Mouse (Mus musculus) c-Kit-positive CD71-positive TER-119-negative erythroid progenitor cells, embryonic 14.5 days (primary cell): ENCODE measurements around the gene Tmem208.
A peak's percentile ranks its signal among the peaks of the same experiment; 100 is the strongest.

Source experiments
- DNase-seq: peaks from one replicate; pipeline ENCODE4 v3.0.0-alpha.2; 2013; ENCODE audit warnings: low read depth

Tmem208 gene

DNA sequence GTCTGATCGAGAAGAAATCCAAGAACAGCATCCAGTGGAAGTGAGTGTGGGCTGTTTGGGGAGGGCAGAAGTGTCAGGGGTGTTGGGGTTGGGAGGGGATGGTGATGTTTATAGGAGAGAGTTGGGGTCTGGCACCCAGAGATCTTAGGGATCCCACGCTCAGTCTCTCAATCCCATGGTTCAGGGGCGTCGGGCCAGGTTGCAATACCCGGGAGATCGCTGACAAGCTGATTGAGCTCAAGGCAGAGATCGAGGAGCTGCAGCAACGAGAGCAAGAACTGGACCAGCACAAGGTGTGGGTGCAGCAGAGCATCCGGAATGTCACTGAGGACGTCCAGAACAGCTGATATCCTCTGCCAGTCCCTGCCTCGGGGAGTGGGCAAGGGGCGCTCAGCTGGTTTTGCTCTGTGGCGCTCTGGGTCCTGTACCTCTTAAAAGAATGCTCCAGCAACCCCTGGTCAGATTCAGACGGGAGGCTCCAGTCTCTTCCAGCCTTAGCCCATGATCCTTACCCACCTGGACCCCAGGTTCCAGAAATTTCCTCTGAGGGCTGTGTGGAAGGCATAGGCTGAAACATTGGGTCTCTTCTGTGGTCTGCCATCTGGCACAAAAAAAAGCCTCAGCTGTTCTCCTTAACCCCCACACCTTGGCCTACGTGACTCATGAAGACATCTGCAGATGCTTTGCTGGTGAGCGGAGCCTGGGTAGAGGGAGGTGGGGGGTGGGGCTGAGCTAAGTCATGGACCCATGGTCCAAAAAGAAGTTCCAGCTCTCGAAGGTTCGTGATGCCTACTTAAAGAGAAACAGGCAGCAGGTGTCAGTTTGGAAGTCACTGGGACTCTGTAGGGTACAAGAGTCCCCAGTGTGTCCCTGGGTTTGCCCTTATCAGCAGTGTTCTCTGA, 27.6 kb upstream of the Tmem208 start:
- no peak for DNase-seq

DNA sequence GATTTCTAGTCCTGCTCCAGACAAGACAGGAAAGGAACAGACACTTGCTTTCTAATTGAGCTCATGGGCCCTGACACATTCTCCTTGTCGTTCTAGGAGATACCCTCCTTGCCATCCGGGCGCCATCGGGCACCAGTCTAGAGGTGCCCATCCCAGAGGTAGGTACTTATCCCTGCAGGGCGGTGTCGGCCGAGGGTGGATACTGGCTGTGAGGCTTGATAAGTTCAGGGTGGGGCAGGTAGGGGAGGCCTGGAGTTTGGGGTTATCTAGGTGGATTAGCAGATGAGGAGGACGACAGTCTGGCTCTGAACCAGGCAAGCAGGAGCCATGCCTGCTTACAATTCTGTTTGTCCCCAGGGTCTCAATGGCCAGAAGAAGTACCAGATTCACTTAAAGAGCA, 26.2 kb upstream of the Tmem208 start:
- peak; percentile 78 for DNase-seq

DNA sequence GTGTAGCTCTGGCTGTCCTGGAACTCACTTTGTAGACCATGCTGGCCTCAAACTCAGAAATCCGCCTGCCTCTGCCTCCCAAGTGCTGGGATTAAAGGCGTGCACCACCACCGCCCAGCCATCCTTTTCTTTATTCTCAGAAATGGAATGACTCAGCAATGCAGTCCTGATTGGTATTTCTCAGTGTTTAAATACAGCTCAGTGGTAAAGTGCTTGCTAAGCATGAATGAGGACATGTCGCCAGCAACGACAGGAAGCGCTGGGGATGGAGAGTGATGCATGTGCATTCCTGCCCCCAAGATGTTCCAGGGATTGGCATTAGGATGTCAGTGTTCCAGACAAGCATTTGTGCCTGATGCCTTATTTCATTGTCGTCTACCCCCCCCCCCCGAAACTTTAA, 22.8 kb upstream of the Tmem208 start:
- DNase-seq, result no peak

- no peak for DNase-seq
Measured at GRCm38 (mm10) chr8:105303874-105304273, 22.3 kb upstream of the Tmem208 start.

GRCm38 (mm10) chr8:105304325-105305210, 21.6 kb upstream of the Tmem208 start:
- no peak for DNase-seq

DNA sequence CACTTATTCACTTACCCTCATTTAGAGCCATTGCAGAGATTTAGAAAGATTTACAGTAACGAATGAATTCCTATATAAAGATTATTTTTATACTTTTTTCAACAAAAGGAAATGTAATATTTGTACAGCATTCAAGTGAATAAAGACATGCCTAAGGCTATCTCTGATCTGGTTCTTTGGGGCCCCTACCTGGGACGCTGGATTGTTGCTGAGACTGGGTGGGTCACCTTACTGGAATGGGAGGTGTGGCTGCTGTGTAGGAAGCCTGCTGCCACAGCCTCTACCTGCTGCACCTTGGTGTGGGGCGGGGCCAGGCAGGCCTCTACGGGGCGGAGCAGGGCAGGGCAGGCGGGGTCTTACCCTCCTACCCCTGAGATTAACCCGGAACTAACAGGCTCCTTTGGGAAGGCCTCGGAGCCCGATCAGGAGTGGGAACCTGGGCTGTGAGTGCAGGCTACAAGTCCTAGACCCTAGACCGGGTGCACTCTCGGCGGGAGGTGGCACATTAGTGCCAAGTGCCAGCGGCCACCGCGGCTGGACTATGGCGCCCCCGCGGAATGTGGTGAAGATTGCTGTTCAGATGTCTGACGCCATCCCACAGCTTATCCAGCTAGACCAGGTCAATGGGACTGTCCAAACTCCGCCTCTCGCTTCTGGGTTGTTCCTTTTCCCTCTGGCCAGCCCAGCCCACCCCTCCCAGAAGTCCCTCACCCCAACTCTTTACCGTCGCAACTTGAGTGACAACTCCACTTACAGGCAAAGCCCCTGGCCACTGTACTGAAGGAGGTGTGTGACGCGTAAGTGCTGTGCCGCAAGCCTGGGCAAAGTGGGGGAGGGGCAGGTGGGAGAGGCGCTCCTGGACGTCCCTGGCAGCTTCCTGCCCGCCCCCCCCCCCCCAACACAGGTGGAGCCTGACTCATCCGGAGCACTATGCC, 20.7 kb upstream of the Tmem208 start, which contains the start of gene Elmo3:
Elmo3 (plus strand) TSS at position 391 of the 935 bp plus-strand sequence.
- DNase-seq, result no peak

- no peak for DNase-seq
Measured at GRCm38 (mm10) chr8:105306146-105306691, 19.9 kb upstream of the Tmem208 start.

GRCm38 (mm10) chr8:105307670-105308069, 18.5 kb upstream of the Tmem208 start:
- DNase-seq, result no peak

GRCm38 (mm10) chr8:105308428-105308827, 17.7 kb upstream of the Tmem208 start:
- DNase-seq, result no peak

DNA sequence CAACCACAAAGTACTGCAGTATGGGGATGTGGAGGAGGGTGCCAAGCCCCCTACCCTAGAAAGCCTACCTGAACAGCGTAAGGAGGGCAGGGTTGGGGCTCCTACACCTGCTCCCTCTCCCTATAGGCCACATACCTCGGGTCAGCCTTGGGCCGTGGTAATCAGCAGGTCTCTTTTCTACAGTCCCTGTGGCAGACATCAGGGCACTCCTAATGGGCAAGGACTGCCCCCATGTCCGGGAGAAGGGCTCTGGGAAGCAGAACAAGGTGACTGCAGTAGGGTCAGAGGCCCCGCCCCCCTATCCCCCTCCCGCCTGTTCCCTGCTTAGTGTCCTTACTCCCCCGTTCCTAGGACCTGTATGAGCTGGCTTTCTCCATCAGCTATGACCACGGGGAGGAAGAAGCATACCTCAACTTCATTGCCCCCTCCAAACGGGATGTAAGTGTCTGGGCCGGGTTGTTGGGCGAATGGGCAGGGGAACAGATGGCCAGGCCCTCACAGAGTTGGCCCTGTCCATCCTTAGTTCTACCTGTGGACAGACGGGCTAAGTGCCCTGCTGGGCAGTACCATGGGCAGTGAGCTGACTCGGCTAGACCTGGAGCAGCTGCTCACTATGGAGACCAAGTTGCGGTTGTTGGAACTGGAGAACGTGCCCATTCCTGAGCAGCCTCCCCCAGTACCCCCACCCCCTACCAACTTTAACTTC, 16.9 kb upstream of the Tmem208 start:
- DNase-seq, result no peak

DNA sequence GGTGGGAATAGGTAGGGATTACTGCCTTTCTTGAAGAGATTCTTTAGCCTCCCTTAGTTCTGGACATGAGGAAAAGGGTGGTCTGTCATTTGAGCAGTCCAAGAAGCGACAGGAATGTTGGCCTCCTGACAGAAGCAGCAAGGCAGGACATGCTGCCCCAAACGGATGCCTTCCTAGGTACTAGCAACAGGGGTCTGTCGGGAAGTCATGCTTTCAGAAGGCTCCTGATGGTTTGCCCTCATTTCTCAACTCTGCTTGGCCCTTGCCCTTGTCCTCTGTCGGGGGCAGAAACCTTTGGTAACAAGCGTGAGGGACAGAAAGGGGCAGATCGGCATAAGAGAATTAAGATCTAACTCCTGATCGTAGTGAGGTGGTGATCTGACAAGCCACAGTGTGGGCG, 16.0 kb upstream of the Tmem208 start:
- DNase-seq, result no peak

DNA sequence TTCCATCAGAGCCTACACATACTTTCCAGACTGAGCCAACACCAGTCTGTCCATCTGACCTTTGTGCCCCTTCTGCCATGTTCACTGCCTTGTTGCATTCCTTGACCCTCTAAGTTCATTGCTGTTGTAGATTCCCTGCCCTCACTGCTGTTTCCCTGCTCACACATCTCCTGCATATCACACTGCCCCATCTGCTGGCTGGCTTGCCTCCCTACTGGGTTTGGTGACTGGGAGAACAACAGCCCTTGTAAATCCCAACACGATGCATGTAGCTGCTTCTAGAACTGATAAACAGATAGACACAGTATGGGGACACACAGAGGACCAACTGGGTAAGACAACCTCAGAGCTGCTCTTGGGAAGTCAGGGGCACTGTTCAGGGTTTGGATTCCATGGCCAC, 14.4 kb upstream of the Tmem208 start:
- no peak for DNase-seq

GRCm38 (mm10) chr8:105312891-105313481, 13.2 kb upstream of the Tmem208 start:
- DNase-seq, result no peak

DNA sequence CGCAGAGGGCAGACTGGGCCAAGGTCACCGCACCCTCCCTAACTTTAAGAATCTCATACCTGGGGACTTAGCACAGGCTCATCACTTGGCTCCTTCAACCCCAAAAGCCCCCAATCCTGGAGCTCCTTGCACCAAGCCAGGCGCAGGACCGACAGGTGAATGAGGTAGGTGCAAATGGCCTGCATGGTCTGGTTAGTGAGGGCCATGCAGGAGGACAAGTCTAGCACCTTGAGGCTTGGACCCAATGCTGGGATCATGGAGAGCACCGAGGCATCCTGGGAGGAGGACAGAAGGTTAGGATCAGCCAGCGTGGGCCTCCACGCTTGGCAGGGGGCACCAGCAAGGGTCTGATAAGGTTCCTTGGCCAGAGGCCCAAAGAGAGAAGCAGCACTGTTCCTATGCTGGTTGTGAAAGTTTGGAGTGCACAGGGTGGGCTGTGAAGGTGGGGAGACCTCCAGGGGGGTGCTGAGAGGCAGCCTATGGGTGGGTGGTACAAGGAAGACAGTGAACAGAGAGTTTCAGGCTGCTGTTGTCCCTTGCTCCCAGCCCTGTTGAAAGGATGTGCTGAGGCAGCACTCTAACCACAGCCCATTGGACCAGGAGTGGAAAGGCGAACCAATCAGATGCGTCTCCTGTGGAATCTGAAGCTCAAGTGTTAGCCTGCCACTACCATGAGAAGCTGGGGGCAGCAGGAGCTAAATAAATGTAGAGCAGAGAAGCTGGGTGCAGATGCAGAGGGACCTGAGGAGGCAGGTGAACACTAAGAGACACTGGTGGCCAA, 12.3 kb upstream of the Tmem208 start:
- DNase-seq, result no peak

- no peak for DNase-seq
Measured at GRCm38 (mm10) chr8:105315073-105315769, 10.9 kb upstream of the Tmem208 start.

DNA sequence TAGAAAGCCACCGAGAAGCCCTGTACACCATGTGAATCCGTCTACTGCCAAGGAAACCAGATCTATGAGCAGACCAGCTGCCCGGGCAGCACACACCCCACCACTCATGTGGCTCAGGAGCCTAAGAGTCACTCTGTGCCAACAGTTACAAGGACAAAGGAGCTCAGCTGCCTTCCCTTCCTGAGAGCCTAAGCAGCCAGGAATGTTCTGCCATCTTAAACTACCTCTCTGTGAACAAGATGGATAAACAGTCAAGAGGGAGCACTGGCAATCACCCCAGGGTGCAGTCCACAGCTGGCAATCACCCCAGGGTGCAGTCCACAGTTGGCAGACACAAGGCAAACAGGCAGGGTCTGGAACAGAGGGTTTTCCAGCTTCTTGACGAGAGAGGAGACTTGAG, 8.2 kb upstream of the Tmem208 start:
- DNase-seq, result no peak

DNA sequence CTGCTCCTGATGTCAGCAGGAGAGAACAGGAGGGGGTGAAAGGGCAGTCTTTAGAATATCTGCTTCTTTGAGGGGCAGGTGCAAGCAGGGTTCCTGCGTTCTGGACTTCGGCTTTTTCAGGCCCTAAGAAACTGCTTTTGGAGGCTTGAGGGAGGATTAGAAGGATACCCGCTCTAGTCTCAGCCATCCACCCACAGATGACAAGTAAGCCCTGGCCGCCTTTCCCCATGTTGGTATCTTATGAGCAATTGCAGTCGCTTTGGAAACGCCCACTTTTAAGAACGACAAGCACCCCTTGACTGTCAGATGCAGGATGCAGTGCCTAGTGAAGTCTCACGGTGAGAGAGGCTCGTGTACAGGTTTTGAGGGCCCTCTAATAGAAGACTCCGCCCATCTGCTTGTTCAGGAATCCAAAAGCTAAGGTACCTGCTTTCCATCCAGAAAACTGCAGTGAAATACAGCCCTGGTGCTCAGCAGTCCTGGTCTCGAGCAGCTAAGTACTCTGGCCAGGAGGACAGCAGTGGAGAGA, 7.4 kb upstream of the Tmem208 start:
- DNase-seq, result no peak

DNA sequence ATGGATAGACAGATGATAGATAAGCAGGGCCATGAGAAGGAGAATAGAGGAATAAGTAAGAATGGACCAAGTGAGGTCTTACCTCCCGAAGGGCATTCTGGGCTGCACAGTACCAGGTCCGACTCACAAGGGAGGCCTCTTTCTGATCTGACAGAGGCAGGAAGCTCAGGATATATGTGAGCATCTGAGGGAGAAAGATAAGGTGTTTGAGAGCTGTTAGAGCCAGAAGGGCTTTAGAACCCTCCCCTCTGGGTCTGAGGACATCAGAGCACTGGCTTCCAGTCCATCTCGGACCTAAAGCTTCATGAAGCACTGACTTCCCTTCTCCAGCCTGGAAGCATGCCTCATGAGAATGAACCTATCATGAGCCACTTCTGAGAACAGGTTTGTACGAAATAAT, 3.0 kb upstream of the Tmem208 start:
- DNase-seq, result no peak

DNA sequence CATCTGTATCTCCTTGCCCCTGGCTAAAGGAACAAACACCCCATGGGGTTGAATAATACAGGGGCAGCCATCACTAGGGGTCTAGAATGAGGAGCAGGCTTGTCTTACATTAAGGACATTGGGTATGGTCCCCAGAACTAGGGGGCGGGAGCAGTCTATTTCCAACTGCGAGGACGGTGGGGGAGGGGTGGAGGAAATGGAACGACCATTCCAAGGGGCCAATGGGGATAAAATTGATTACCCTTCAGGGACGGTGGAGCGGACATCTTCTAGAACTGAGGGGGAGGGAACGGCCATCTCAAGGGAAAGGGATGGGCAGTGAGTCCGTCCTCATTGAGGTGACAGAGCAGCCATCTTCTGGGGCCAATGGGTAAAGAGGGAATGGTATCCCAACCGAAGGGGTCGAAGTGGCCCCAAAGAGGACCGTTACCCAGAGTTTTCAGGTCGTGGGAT, 487 bp upstream of the Tmem208 start:
- DNase-seq, result no peak
